Mouse (Mus musculus) adipocyte (in vitro differentiated cells): ENCODE measurements around the gene Padi3.

Source experiments
- DNase-seq: peaks from one replicate; pipeline ENCODE4 v3.0.0-alpha.2; 2016; ENCODE audit warnings: low spot score

Padi3 gene

GRCm38 (mm10) chr4:140815996-140816917 is 5.8 kb upstream of the Padi3 start:
- DNase-seq = no peak

- no peak for DNase-seq
These were observed 5.0 kb upstream of the Padi3 start for GRCm38 (mm10) chr4:140815496-140815895.

- DNase-seq = no peak
These were observed 4.1 kb upstream of the Padi3 start for GRCm38 (mm10) chr4:140814241-140815225.

GRCm38 (mm10) chr4:140813358-140814185 is 3.1 kb upstream of the Padi3 start:
- no peak for DNase-seq

GRCm38 (mm10) chr4:140812609-140813008 is 2.2 kb upstream of the Padi3 start:
- no peak for DNase-seq

- no peak for DNase-seq
These were observed 1.7 kb upstream of the Padi3 start for GRCm38 (mm10) chr4:140812191-140812590.

- no peak for DNase-seq
These were observed 1.3 kb downstream of the Padi3 start for GRCm38 (mm10) chr4:140809118-140809517.

GRCm38 (mm10) chr4:140804601-140805000 is 5.8 kb downstream of the Padi3 start:
- no peak for DNase-seq

GRCm38 (mm10) chr4:140801364-140801763 is 9.1 kb downstream of the Padi3 start:
- no peak for DNase-seq

GRCm38 (mm10) chr4:140796786-140797185 is 13.7 kb downstream of the Padi3 start:
- DNase-seq = no peak

GRCm38 (mm10) chr4:140794678-140795077 is 15.8 kb downstream of the Padi3 start:
- DNase-seq = no peak

- DNase-seq = no peak
These were observed 16.7 kb downstream of the Padi3 start for GRCm38 (mm10) chr4:140793795-140794194.

- DNase-seq = no peak
These were observed 17.9 kb downstream of the Padi3 start for GRCm38 (mm10) chr4:140792584-140792983.

GRCm38 (mm10) chr4:140791071-140791470 is 19.4 kb downstream of the Padi3 start:
- DNase-seq = no peak

- DNase-seq = no peak
These were observed 20.5 kb downstream of the Padi3 start for GRCm38 (mm10) chr4:140789983-140790382.

GRCm38 (mm10) chr4:140788983-140789382 is 21.5 kb downstream of the Padi3 start:
- peak; percentile 14 for DNase-seq

- DNase-seq = no peak
These were observed 22.2 kb downstream of the Padi3 start for GRCm38 (mm10) chr4:140788264-140788663.

GRCm38 (mm10) chr4:140787414-140787813 is 23.0 kb downstream of the Padi3 start:
- DNase-seq = no peak

GRCm38 (mm10) chr4:140785217-140785616 is 25.2 kb downstream of the Padi3 start:
- no peak for DNase-seq

GRCm38 (mm10) chr4:140784292-140784945 is 26.0 kb downstream of the Padi3 start:
- DNase-seq = no peak

GRCm38 (mm10) chr4:140782821-140783220 is 27.6 kb downstream of the Padi3 start:
- DNase-seq = no peak
